Mouse (Mus musculus) CD4-positive helper T cell, adult 2 months (primary cell): ENCODE measurements around the gene Msh3.

Experiments
- DNase-seq: peaks from one replicate; pipeline ENCODE4 v3.0.0-alpha.2; 2012; ENCODE audit warnings: low read depth, missing footprints, low spot score

The Msh3 gene

GRCm38 (mm10) chr13:92330621-92331020 lies 24.2 kb downstream of the Msh3 start:
- no peak for DNase-seq

DNA sequence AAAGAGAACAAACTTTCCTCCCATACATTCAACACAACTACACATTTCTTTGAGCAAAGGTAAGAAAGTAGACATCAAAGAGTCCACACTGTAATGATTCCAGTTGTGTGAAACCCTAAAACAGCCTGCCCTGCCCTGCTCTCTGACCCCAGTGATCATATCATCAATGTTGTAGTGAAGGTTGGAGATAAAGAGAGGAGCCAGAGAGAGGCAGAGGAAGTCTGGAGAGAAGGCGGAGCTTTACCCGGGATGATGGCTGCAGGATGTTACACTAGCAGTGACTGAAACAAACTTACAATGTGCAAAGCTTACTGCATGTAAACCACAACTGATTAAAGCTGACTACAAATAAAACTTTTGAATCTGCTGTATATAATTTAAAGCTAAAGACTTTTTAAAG lies 26.8 kb downstream of the Msh3 start:
- no peak for DNase-seq

DNA sequence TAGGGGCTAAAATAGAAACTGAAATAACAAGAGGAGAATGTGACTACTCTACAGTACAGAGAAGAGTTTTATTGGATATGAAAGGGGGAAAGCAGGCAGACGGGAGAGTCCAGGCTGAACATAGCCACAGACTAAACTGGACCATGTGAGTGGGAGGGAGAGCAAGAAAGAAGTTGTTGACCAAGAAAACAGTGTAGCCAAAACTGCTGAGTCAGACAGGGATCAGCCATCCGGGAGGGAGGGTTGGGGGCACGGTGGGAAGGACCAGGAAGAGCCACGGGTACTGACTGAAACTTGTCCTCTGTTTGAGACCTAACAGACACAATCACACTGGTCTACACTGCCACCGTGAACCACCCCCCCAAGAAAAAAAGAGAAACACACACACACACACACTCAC lies 28.8 kb downstream of the Msh3 start:
- DNase-seq: no peak

GRCm38 (mm10) chr13:92320770-92321169 lies 34.0 kb downstream of the Msh3 start:
- no peak for DNase-seq

- DNase-seq: no peak
These were observed 40.2 kb downstream of the Msh3 start for GRCm38 (mm10) chr13:92314613-92315012.

- no peak for DNase-seq
These were observed 49.1 kb downstream of the Msh3 start, which contains the start of gene Gm20379 for GRCm38 (mm10) chr13:92305680-92306079. Gm20379 (plus strand) TSS chr13:92305980.

GRCm38 (mm10) chr13:92304291-92304690 lies 50.5 kb downstream of the Msh3 start:
- peak; percentile 30 for DNase-seq

- no peak for DNase-seq
These were observed 51.5 kb downstream of the Msh3 start for GRCm38 (mm10) chr13:92303062-92303948.

GRCm38 (mm10) chr13:92302466-92302865 lies 52.3 kb downstream of the Msh3 start:
- DNase-seq: no peak

DNA sequence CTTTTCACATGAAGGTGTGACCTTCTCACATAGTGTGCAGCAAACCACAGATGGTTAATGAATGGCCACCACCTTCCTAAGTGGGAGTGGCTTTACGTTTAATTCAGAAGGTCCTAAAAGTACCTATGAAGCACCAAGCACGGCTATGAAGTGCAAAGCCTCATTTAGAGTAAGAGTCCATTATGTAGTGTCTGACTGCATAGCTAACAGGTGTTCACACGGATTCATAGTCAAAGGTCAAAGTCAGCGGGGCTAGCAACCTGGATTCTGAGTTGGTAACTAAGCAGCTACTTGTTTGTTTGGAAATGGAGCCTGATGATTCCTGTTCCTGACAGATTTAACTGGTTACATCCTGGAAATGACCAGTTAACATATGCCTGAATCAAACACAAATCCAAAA lies 53.0 kb downstream of the Msh3 start:
- DNase-seq: no peak

- no peak for DNase-seq
These were observed 55.3 kb downstream of the Msh3 start for GRCm38 (mm10) chr13:92299522-92299921.

GRCm38 (mm10) chr13:92297021-92297420 lies 57.8 kb downstream of the Msh3 start:
- DNase-seq: no peak

DNA sequence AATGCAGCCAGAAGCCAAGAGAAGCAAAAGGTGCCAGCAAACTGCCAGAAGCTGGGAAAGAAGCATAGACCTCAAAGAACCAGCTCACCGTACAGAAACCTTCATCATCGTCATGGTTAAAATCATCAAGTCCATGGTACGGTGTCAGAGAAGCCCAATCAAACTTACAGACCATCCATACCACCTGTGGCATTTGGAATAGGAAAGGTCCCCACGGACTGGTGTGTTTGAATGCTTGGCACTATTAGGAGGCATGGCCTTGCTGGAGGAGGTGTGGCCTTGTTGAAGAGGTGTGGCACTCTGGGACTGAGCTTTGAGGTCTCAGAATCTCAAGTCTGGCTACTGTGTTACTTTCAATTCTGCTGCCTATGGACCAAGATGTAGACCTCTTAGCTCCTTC lies 58.3 kb downstream of the Msh3 start:
- DNase-seq: no peak

DNA sequence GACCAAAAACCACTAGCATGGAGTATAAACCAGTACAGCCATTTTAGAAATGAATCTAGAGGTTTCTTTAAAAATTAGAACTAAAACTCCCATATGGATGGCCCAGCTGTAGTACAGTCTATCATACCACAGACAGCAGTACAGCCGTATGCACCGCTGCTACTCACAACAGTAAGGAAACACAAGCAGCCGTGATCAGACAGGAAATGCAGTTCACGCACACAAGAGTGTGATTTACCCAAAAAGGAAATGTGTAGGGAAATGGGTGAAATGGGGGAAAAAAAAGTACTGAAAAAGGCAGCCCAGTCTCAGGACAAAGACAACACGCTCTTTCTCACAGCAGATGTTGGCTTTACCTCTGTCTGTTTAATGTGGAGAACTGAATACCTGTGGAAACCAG lies 60.9 kb downstream of the Msh3 start:
- peak; percentile 28 for DNase-seq

DNA sequence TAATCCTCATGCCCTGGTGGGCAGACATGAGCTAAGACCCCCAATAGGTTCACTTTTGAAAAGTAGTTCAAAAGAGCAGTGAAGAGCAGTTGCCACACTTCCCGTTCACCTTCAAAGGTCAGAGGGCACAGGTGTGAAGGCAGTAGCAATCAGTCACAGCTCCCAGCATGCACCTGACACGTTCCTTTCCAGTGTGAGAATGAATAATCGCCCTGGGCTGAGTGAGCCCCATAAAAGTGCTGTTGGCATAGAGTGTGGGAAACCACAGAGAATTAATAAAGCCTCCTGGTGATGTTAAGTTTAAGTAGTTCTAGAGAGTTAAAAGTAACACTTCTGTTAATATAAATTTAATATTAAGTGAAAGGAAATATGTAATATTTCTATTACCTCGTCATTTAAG lies 63.2 kb downstream of the Msh3 start:
- no peak for DNase-seq

GRCm38 (mm10) chr13:92277027-92277426 lies 77.8 kb downstream of the Msh3 start:
- DNase-seq: no peak

GRCm38 (mm10) chr13:92275292-92275691 lies 79.5 kb downstream of the Msh3 start:
- DNase-seq: no peak

DNA sequence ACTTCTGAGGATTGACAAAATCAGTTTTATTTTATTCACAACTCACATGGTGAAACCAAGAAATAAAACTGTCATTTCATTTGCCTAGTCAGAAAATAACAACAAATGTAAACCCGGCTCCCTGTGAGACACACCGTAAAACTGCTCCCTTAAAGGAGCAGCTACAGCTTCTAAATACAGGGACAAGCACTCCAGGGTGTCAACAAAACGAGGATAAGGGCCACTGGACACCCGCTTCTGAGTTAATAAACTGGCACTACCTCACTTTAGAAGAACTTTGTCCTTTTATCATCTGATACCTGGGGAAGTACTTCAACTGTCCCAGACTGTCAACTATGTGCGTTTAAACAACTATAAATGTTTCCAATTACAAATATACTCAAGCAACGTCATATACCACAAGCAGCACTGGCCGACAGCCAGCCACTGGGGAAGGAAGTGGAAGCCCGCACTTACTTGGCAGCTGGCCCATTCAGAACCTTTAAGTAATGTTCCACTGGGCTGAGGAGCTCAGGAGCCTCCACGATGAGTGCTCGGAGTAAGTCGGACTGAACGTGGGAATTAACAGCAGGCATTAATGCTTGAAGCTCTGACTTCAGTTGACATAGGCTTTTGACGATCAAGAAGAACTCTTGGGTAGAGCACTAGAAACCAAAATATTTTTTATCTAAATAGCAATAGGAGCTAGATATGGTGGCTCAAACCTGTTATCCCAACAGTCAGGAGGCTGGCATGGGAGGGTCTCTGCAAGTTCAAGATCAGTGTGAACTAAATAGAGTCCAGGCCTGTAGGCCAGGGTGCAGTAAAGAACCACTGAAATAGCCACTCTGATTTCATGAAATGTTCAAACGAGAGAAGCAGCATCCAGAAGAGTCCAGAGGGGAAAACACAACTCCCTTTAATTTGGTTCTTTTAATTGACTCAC lies 80.3 kb downstream of the Msh3 start:
- peak; percentile 71 for DNase-seq

- peak; percentile 24 for DNase-seq
These were observed 87.7 kb downstream of the Msh3 start for GRCm38 (mm10) chr13:92267076-92267475.

DNA sequence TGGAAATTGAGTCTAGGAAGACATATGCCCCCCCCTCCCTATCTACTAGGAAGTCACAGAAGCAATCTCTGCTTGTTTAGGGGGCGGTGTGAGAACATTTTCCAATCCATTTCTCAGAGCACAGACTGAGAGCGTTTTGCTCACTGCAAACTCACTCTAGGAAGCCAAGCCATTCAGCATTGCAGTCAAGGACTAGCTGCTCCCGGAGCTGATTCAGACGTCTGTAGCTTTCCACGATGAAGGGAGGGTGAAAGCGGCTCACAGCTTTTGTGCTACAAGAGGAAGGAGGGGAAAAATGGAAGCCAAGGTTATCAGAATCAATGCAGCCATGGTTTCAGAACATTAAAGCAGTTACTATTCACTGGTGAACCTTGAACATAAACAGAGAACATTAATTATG lies 91.2 kb downstream of the Msh3 start:
- no peak for DNase-seq

- DNase-seq: no peak
These were observed 93.5 kb downstream of the Msh3 start for GRCm38 (mm10) chr13:92261329-92261728.

- DNase-seq: no peak
These were observed 99.3 kb downstream of the Msh3 start for GRCm38 (mm10) chr13:92255480-92255879.
